Mouse (Mus musculus): ENCODE measurements around the gene Rpl27. TPM values are rescaled to one million over a fixed set of nuclear protein-coding genes. Genes with fewer than 3 reads are reported as not detected.
A peak's percentile ranks its signal among the peaks of the same experiment; 100 is the strongest.
"Not testable (repeated sequence)": the region's sequence is repeated elsewhere in the genome, so short reads cannot be mapped to it uniquely, and the experiment has no call there.

Gene Rpl27
- polyA plus RNA-seq, 1 experiment from 2014 or later: 297 TPM

DNA sequence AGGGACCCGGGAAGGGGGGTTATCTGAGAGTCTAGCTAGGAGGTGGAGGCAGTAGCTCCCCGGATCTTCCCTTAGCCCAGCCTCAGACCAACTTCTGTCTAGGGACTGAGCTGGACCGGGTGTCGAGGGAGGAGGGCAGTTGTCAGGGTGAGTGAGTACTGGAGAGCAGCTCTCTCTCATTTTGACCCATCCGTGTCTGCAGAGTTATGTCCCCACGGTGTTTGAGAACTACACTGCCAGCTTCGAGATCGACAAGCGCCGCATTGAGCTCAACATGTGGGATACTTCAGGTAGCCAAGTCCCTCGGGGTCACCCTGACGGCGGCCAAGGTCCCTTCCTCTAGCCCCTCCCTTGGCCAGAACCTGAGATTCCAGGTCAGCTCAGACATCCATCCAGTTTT lies 26.6 kb downstream of the Rpl27 start:
- H3K9ac ChIP-seq: peak overlapping the region; percentile 84
- peak overlapping the region; percentile 64 for H3K4me3 ChIP-seq (replicated peaks; ENCODE audit: low read length)
- no peak for DNase-seq (ENCODE audit: low spot score)
- H3K36me3 ChIP-seq (replicated peaks; ENCODE audit: control insufficient read depth, insufficient read depth): peaks cover 10% of the 10 kb centered on the region
- peak overlapping the region; percentile 82; the same call in 1 of the 2 replicates for H3K27ac ChIP-seq
- 3% methylated on average over 13 of the region's 13 CpGs for WGBS
- peak overlapping the region; percentile 80 for H3K4me2 ChIP-seq (replicated peaks)
- H3K9me3 ChIP-seq (ENCODE audit: control insufficient read depth, low read length): no peaks in the 10 kb centered on the region
- no peak for ATAC-seq (ENCODE audit: low FRiP score)
- peaks cover 22% of the 10 kb centered on the region for H3K4me1 ChIP-seq (replicated peaks; ENCODE audit: control insufficient read depth, insufficient read depth, low read length)
- no peaks in the 10 kb centered on the region for H3K27me3 ChIP-seq (ENCODE audit: control insufficient read depth, insufficient read depth, low read length)

DNA sequence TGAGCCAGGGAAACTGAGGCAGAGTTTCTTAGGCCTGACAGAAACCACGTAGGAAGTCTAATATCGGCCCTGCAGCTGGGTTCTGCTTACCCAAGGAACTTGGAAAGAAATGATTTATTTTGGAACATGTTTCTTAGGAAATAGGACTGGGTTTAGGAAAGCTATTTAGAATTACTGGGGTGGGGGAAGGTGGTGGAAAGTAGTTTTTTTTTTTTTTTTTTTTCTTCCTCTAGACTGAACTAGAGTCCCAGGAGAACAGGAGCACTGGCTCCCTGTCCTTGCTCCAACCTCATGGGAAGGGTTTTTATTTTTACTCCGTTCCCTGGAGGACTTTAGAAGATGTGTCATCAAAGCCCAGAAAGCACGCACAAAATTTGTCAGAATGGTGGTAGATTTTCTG lies 27.1 kb downstream of the Rpl27 start:
- WGBS: 48% methylated on average over 4 of the region's 4 CpGs
- H3K27ac ChIP-seq: no peak overlapping the region
- H3K9ac ChIP-seq: peak overlapping the region; percentile 84

DNA sequence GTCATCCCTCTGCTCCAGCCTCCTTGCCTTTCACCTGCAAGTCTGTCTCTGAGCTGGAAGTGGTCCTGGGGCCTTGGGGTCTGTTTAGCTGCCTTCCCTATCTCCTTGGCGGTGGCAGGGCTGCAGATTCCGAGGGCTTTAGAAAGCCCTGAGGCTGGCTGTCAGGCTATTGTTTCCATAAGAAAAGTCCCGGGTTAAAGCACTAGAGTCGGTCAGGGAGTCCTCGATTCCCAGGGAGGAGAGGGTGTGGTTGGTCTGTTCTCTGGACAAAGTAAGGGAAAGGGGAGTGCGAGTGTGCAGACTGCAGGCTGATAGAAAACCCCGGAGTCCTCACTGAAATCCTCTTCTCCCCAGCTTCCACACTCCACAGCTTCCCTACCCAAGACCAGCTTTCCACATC lies 28.1 kb downstream of the Rpl27 start:
- no peak for DNase-seq (ENCODE audit: low spot score)
- no peak overlapping the region for H3K27ac ChIP-seq
- peak overlapping the region; percentile 29; the same call in 1 of the 2 replicates for H3K9ac ChIP-seq
- no peak overlapping the region for H3K4me3 ChIP-seq (replicated peaks; ENCODE audit: low read length)
- ATAC-seq (ENCODE audit: low FRiP score): no peak
- peaks cover 10% of the 10 kb centered on the region for H3K36me3 ChIP-seq (replicated peaks; ENCODE audit: control insufficient read depth, insufficient read depth)
- peak overlapping the region; percentile 13 for H3K4me2 ChIP-seq (replicated peaks)
- peaks cover 13% of the 10 kb centered on the region for H3K4me1 ChIP-seq (replicated peaks; ENCODE audit: control insufficient read depth, insufficient read depth, low read length)
- no peaks in the 10 kb centered on the region for H3K27me3 ChIP-seq (ENCODE audit: control insufficient read depth, insufficient read depth, low read length)
- no peaks in the 10 kb centered on the region for H3K9me3 ChIP-seq (ENCODE audit: control insufficient read depth, low read length)
- 16% methylated on average over 7 of the region's 7 CpGs for WGBS

More for the DNA sequence above, 27.1 kb downstream of the Rpl27 start:
- Histone ChIP-seq H3K4me1 (replicated peaks; ENCODE audit: control insufficient read depth, insufficient read depth, low read length) (peaks cover 18% of the 10 kb centered on the region), H3K36me3 (replicated peaks; ENCODE audit: control insufficient read depth, insufficient read depth) (peaks cover 10% of the 10 kb centered on the region), H3K4me2 (replicated peaks) (peak overlapping the region; percentile 80), H3K9me3 (ENCODE audit: control insufficient read depth, low read length) (no peaks in the 10 kb centered on the region), H3K27me3 (ENCODE audit: control insufficient read depth, insufficient read depth, low read length) (no peaks in the 10 kb centered on the region), H3K4me3 (replicated peaks; ENCODE audit: low read length) (peak overlapping the region; percentile 64)
- ATAC-seq (ENCODE audit: low FRiP score): no peak
- no peak for DNase-seq (ENCODE audit: low spot score)

DNA sequence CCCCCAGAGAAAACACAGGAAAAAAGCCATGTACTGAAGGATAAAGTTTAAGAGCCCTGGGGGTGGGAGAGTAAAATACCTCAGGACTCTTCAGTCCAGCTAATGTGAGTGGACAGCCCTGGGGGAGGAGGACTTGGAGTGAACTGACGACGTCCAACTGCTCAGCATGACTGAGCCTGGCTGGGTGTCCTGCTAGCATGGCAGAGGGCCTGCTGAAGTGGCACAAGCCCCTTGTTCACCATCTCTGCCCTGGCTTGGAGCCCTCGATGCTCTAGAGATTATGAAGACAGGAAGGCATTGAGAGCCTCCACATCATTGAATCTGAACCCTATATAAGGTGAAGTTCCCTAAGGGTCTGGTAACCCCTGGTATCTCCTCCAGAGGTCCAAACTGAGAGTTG lies 29.8 kb downstream of the Rpl27 start:
- Histone ChIP-seq H3K27ac (no peak overlapping the region), H3K36me3 (replicated peaks; ENCODE audit: control insufficient read depth, insufficient read depth) (peaks cover 10% of the 10 kb centered on the region), H3K9me3 (ENCODE audit: control insufficient read depth, low read length) (no peaks in the 10 kb centered on the region), H3K4me1 (replicated peaks; ENCODE audit: control insufficient read depth, insufficient read depth, low read length) (peaks cover 5% of the 10 kb centered on the region; the same call in 1 of the 2 replicates), H3K4me2 (replicated peaks) (no peak overlapping the region), H3K27me3 (ENCODE audit: control insufficient read depth, insufficient read depth, low read length) (no peaks in the 10 kb centered on the region), H3K4me3 (replicated peaks; ENCODE audit: low read length) (no peak overlapping the region), H3K9ac (no peak overlapping the region)
- no peak for DNase-seq (ENCODE audit: low spot score)
- 54% methylated on average over 3 of the region's 3 CpGs for WGBS
- ATAC-seq (ENCODE audit: low FRiP score): no peak

DNA sequence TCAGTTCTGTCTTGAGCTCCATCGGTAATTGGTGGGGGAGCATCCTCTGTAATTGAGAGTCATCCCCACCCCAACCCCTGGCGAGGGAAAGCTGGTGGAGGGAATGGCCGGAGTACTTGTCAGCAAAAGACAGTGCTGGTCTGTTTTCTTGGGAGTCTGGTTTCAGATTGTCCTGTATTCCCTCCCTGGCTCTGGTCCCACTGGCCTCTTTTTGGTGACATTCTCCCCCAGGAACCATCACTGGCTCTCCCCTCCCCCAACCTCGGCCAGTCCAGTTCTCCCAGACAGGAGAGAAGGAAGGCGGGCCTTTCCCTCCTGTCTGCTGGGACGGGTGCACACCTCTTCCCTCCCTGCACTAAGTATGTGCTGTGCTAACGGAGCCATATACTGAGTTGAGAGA lies 30.2 kb downstream of the Rpl27 start:
- no peaks in the 10 kb centered on the region for H3K27me3 ChIP-seq (ENCODE audit: control insufficient read depth, insufficient read depth, low read length)
- no peak overlapping the region for H3K4me3 ChIP-seq (replicated peaks; ENCODE audit: low read length)
- no peak overlapping the region for H3K9ac ChIP-seq
- H3K9me3 ChIP-seq (ENCODE audit: control insufficient read depth, low read length): no peaks in the 10 kb centered on the region
- H3K36me3 ChIP-seq (replicated peaks; ENCODE audit: control insufficient read depth, insufficient read depth): peaks cover 10% of the 10 kb centered on the region
- H3K4me2 ChIP-seq (replicated peaks): no peak overlapping the region
- WGBS: 56% methylated on average over 7 of the region's 7 CpGs
- DNase-seq (ENCODE audit: low spot score) (no peak), ATAC-seq (ENCODE audit: low FRiP score) (no peak)
- H3K4me1 ChIP-seq (replicated peaks; ENCODE audit: control insufficient read depth, insufficient read depth, low read length): peaks cover 9% of the 10 kb centered on the region
- no peak overlapping the region for H3K27ac ChIP-seq

DNA sequence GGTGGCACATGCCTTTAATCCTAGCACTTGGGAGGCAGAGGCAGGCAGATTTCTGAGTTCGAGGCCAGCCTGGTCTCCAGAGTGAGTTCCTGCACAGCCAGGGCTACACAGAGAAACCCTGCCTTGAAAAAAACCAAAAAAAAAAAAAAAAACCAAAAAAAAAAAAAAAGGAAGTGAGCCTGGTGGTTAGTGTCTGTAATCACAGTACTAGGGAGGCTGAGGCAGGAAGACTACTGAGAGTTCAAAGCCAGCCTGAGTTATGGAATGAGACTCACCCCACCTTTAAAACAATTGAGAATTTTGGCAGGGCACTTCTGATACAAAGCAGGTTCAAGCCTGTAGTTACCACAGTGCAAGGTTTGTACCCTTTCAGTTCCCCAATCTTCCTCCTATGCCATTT lies 31.6 kb downstream of the Rpl27 start:
- H3K9ac ChIP-seq; DNase-seq (ENCODE audit: low spot score); ATAC-seq (ENCODE audit: low FRiP score); H3K4me2 ChIP-seq (replicated peaks); H3K4me3 ChIP-seq (replicated peaks; ENCODE audit: low read length); H3K9me3 ChIP-seq (ENCODE audit: control insufficient read depth, low read length); H3K27me3 ChIP-seq (ENCODE audit: control insufficient read depth, insufficient read depth, low read length); H3K27ac ChIP-seq: not testable (repeated sequence)
- WGBS: 82% methylated on average over 1 of the region's 1 CpGs
- peaks cover 16% of the 10 kb centered on the region for H3K4me1 ChIP-seq (replicated peaks; ENCODE audit: control insufficient read depth, insufficient read depth, low read length)
- peaks cover 10% of the 10 kb centered on the region for H3K36me3 ChIP-seq (replicated peaks; ENCODE audit: control insufficient read depth, insufficient read depth)

DNA sequence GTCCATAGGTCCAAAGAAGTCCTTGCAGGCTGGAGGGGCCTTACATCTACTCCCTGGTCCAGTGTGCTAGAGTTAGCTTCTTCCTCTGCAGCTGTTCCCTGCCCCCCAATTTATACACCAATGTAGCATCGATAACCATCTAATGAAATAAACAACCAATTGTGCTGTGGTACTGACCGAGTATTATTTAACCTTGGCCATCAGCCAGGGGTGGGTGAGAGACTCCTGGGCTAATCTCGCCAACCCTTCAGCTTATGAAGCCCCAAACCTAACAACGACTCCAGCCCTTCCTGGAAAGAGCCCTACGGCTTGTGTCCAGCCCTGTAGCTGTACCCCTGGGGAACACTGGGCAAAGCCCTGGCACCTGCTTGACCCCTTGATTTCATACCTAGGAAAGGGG lies 32.2 kb downstream of the Rpl27 start:
- 46% methylated on average over 5 of the region's 5 CpGs for WGBS
- DNase-seq (ENCODE audit: low spot score) (no peak), ATAC-seq (ENCODE audit: low FRiP score) (no peak)
- H3K27ac ChIP-seq: no peak overlapping the region
- H3K9me3 ChIP-seq (ENCODE audit: control insufficient read depth, low read length): no peaks in the 10 kb centered on the region
- peaks cover 10% of the 10 kb centered on the region for H3K36me3 ChIP-seq (replicated peaks; ENCODE audit: control insufficient read depth, insufficient read depth)
- no peak overlapping the region for H3K4me3 ChIP-seq (replicated peaks; ENCODE audit: low read length)
- H3K27me3 ChIP-seq (ENCODE audit: control insufficient read depth, insufficient read depth, low read length): no peaks in the 10 kb centered on the region
- no peak overlapping the region for H3K9ac ChIP-seq
- peaks cover 17% of the 10 kb centered on the region for H3K4me1 ChIP-seq (replicated peaks; ENCODE audit: control insufficient read depth, insufficient read depth, low read length)
- no peak overlapping the region for H3K4me2 ChIP-seq (replicated peaks)

DNA sequence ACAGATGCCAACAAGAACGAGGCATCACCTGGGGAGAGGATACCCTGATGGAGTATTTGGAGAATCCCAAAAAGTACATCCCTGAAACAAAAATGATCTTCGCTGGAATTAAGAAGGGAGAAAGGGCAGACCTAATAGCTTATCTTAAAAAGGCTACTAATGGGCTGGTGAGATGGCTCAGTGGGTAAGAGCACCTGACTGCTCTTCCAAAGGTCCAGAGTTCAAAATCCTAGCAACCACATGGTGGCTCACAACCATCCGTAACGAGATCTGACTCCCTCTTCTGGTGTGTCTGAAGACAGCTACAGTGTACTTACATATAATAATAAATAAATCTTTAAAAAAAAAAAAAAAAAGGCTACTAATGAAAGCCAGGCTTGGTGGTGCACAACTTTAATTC lies 34.3 kb downstream of the Rpl27 start:
- not testable (repeated sequence) for H3K4me2 ChIP-seq (replicated peaks); ATAC-seq (ENCODE audit: low FRiP score); H3K9ac ChIP-seq; H3K4me3 ChIP-seq (replicated peaks; ENCODE audit: low read length); H3K27me3 ChIP-seq (ENCODE audit: control insufficient read depth, insufficient read depth, low read length); H3K27ac ChIP-seq; H3K9me3 ChIP-seq (ENCODE audit: control insufficient read depth, low read length); H3K36me3 ChIP-seq (replicated peaks; ENCODE audit: control insufficient read depth, insufficient read depth); DNase-seq (ENCODE audit: low spot score)
- 82% methylated on average over 4 of the region's 4 CpGs for WGBS
- peaks cover 21% of the 10 kb centered on the region for H3K4me1 ChIP-seq (replicated peaks; ENCODE audit: control insufficient read depth, insufficient read depth, low read length)

DNA sequence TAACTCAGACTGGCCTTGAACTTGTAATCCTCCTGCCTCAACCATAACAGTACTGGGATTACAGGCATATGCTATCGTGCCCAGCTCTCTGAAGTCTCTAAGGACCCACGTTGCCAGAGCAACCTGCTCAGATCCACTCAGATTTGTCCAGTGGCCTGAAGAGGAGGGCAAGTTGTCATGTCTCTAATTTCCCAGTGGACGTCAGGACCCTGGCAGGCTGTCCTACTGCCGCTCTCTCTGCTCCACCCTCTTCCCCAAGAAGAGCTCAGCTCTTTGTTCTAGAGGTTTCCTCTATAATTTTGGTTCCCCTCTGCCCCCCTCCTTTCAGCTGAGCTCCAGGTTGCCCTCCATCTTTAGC lies 35.1 kb downstream of the Rpl27 start:
- H3K4me1 ChIP-seq (replicated peaks; ENCODE audit: control insufficient read depth, insufficient read depth, low read length): peaks cover 21% of the 10 kb centered on the region
- DNase-seq (ENCODE audit: low spot score) (peak; percentile 58), ATAC-seq (ENCODE audit: low FRiP score) (peak; percentile 68)
- H3K9ac ChIP-seq: no peak overlapping the region
- 9% methylated on average over 4 of the region's 4 CpGs for WGBS
- no peaks in the 10 kb centered on the region for H3K36me3 ChIP-seq (replicated peaks; ENCODE audit: control insufficient read depth, insufficient read depth)
- no peaks in the 10 kb centered on the region for H3K9me3 ChIP-seq (ENCODE audit: control insufficient read depth, low read length)
- peak overlapping the region; percentile 76 for H3K27ac ChIP-seq
- H3K4me3 ChIP-seq (replicated peaks; ENCODE audit: low read length): no peak overlapping the region
- no peaks in the 10 kb centered on the region for H3K27me3 ChIP-seq (ENCODE audit: control insufficient read depth, insufficient read depth, low read length)
- H3K4me2 ChIP-seq (replicated peaks): no peak overlapping the region

DNA sequence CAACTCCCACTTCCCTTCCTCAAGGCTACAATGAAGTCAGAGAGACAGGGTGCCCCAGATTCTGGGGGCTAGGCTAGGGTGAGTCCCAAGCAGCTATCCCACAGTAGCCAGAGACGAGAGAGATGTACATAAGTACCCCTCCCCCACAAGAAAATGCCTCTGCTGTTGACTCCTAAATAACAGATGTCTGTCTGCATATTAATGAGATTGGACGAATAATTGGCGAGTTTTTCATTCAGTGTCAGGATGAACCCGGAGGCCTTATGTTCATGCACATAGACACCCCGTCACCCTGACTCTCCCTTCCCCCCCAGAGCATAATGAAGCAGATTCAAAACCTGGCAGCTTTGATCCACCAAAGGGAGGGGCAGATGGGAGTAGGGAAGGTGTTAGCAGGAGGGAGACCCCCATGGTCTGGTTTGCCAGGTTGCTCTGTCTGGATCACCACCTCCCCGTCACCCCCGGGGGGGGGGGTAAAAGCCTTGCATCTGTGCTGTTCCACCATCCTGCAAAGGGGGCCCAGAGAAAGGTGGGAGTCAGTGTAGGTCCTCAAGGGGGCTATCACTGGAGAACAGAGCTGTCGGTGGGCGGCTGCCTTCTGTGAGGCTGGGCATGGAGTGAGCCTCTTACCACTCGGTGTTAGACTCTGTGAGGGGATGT lies 35.6 kb downstream of the Rpl27 start:
- H3K4me2 ChIP-seq (replicated peaks): no peak overlapping the region
- WGBS: 10% methylated on average over 10 of the region's 10 CpGs
- H3K4me1 ChIP-seq (replicated peaks; ENCODE audit: control insufficient read depth, insufficient read depth, low read length): peaks cover 21% of the 10 kb centered on the region
- DNase-seq (ENCODE audit: low spot score) (peak; percentile 67), ATAC-seq (ENCODE audit: low FRiP score) (peak; percentile 83)
- H3K4me3 ChIP-seq (replicated peaks; ENCODE audit: low read length): no peak overlapping the region
- H3K36me3 ChIP-seq (replicated peaks; ENCODE audit: control insufficient read depth, insufficient read depth): no peaks in the 10 kb centered on the region
- H3K27ac ChIP-seq: peak overlapping the region; percentile 76
- H3K9ac ChIP-seq: no peak overlapping the region
- no peaks in the 10 kb centered on the region for H3K9me3 ChIP-seq (ENCODE audit: control insufficient read depth, low read length)
- no peaks in the 10 kb centered on the region for H3K27me3 ChIP-seq (ENCODE audit: control insufficient read depth, insufficient read depth, low read length)

Data from hindbrain, embryonic 14.5 days (tissue).